ENCODE assay signal across 10 mouse cellular contexts in the genomic region with DNA sequence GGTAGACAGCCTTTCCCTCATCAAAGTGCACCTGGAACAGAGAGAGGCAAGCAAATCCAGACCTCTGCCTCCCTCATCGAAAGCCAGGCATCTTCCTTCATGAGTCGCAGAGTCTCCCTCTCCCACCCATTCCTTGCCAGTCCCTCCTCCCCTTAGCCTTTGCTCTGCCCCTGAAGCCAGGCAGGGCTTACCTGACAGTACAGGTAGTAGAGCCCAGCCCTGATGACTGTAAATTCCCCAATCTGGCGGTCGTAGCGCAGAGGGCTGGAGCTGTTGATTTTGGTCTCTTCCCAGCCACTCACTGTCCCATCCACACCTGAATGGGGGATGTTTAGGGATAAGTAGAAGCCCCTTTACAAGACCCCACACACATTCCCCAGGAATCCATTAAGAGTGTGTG. TPM values are rescaled to one million over a fixed set of nuclear protein-coding genes. Genes with fewer than 3 reads are reported as not detected.
DNase-seq lines count a peak whose midpoint lies in the region; ATAC-seq lines count a peak whose summit lies in the region.
"Had no signal": no experiment of that assay in that cellular context is flagged by ENCODE, and none has a peak within 500 bp of the region (broad histone marks: within the 10 kb centered on the region; RNA-seq: fewer than 3 reads in every experiment).

No protein-coding gene starts in this region.

- H3K4me2 ChIP-seq in heart, embryonic 12.5 days = no peak overlapping the region
- H3K4me2 ChIP-seq in liver, embryonic 12.5 days = no peak overlapping the region
- H3K4me2 ChIP-seq in embryonic facial prominence, embryonic 14.5 days (ENCODE audit: low read depth, low read length) = no peak overlapping the region
- H3K4me2 ChIP-seq in limb, embryonic 15.5 days = peak overlapping the region; percentile 6; the same call in 1 of the 2 replicates
- H3K4me2 ChIP-seq: neural tube, embryonic 12.5 days had no signal

- no peaks in the 10 kb centered on the region for H3K9me3 ChIP-seq in heart, embryonic 12.5 days (replicated peaks)
- no peaks in the 10 kb centered on the region for H3K9me3 ChIP-seq in liver, embryonic 12.5 days (replicated peaks)
- H3K9me3 ChIP-seq in embryonic facial prominence, embryonic 14.5 days (ENCODE audit: control insufficient read depth, low read length) = no peaks in the 10 kb centered on the region
- no peaks in the 10 kb centered on the region for H3K9me3 ChIP-seq in limb, embryonic 15.5 days
- H3K9me3 ChIP-seq: neural tube, embryonic 12.5 days had no signal

- H3K4me3 ChIP-seq in heart, embryonic 12.5 days = no peak overlapping the region
- no peak overlapping the region for H3K4me3 ChIP-seq in liver, embryonic 12.5 days
- no peak overlapping the region for H3K4me3 ChIP-seq in embryonic facial prominence, embryonic 14.5 days (ENCODE audit: low read depth, low read length)
- H3K4me3 ChIP-seq in limb, embryonic 15.5 days = no peak overlapping the region
- H3K4me3 ChIP-seq: neural tube, embryonic 12.5 days had no signal

- intact Hi-C loops in heart, postnatal 10 days (cut with DNase I) = no loop called here

- H3K9ac ChIP-seq in heart, embryonic 12.5 days = peak overlapping the region; percentile 29; the same call in 1 of the 2 replicates
- no peak overlapping the region for H3K9ac ChIP-seq in liver, embryonic 12.5 days
- H3K9ac ChIP-seq in embryonic facial prominence, embryonic 14.5 days (ENCODE audit: low read depth, low read length) = peak overlapping the region; percentile 30; the same call in 1 of the 2 replicates
- H3K9ac ChIP-seq in limb, embryonic 15.5 days = no peak overlapping the region
- H3K9ac ChIP-seq: neural tube, embryonic 12.5 days had no signal

- peaks cover 29% of the 10 kb centered on the region for H3K4me1 ChIP-seq in heart, embryonic 12.5 days (replicated peaks)
- peaks cover 28% of the 10 kb centered on the region for H3K4me1 ChIP-seq in liver, embryonic 12.5 days
- H3K4me1 ChIP-seq in embryonic facial prominence, embryonic 14.5 days (ENCODE audit: control insufficient read depth, insufficient read depth, low read length) = peaks cover 26% of the 10 kb centered on the region
- H3K4me1 ChIP-seq in limb, embryonic 15.5 days = peaks cover 50% of the 10 kb centered on the region

- H3K36me3 ChIP-seq in heart, embryonic 12.5 days = no peaks in the 10 kb centered on the region
- no peaks in the 10 kb centered on the region for H3K36me3 ChIP-seq in liver, embryonic 12.5 days
- H3K36me3 ChIP-seq in embryonic facial prominence, embryonic 14.5 days (ENCODE audit: control insufficient read depth, insufficient read depth, low read length) = no peaks in the 10 kb centered on the region
- no peaks in the 10 kb centered on the region for H3K36me3 ChIP-seq in limb, embryonic 15.5 days
- H3K36me3 ChIP-seq: neural tube, embryonic 12.5 days had no signal

- 47% methylated on average over 5 of the region's 5 CpGs for WGBS in heart, embryonic 12.5 days
- 52% methylated on average over 5 of the region's 5 CpGs for WGBS in liver, embryonic 12.5 days (ENCODE audit: insufficient replicate concordance)
- WGBS in embryonic facial prominence, embryonic 14.5 days = 44% methylated on average over 5 of the region's 5 CpGs
- WGBS in limb, embryonic 15.5 days = 43% methylated on average over 5 of the region's 5 CpGs

- H3K27me3 ChIP-seq in heart, embryonic 12.5 days (replicated peaks) = no peaks in the 10 kb centered on the region
- peaks cover 3% of the 10 kb centered on the region; the same call in 1 of the 2 replicates for H3K27me3 ChIP-seq in liver, embryonic 12.5 days (replicated peaks)
- no peaks in the 10 kb centered on the region for H3K27me3 ChIP-seq in embryonic facial prominence, embryonic 14.5 days (replicated peaks; ENCODE audit: control insufficient read depth, insufficient read depth, low read length)
- no peaks in the 10 kb centered on the region for H3K27me3 ChIP-seq in limb, embryonic 15.5 days
- H3K27me3 ChIP-seq: CH12.LX; neural tube, embryonic 12.5 days had no signal

- no peak for DNase-seq in heart, postnatal 10 days
- no peak for DNase-seq in liver
- DNase-seq in embryonic facial prominence, embryonic 14.5 days (ENCODE audit: low spot score) = no peak
- DNase-seq in layer of hippocampus, adult 9-11 months = no peak

- ATAC-seq in heart, embryonic 12.5 days (ENCODE audit: insufficient number of reproducible peaks, low FRiP score) = no peak
- ATAC-seq in liver, embryonic 12.5 days = no peak
- ATAC-seq in embryonic facial prominence, embryonic 14.5 days (ENCODE audit: low read depth) = no peak
- no peak for ATAC-seq in limb, embryonic 15.5 days (ENCODE audit: insufficient number of reproducible peaks, low FRiP score, low TSS enrichment, low read depth)
- ATAC-seq in erythroid progenitor cell, adult 5-6 weeks (replicated peaks; ENCODE audit: low FRiP score, poor library complexity, severe bottlenecking) = no peak

- no peak overlapping the region for H3K27ac ChIP-seq in heart, embryonic 12.5 days (ENCODE audit: poor library complexity, severe bottlenecking)
- 0 out of 2 replicates have a peak overlapping the region, but pooled peaks have one; percentile 2 for H3K27ac ChIP-seq in liver, embryonic 12.5 days
- H3K27ac ChIP-seq in embryonic facial prominence, embryonic 14.5 days (replicated peaks; ENCODE audit: low read depth, low read length) = peak overlapping the region; percentile 71; the same call in 1 of the 2 replicates
- no peak overlapping the region; the same call in 1 of the 2 replicates for H3K27ac ChIP-seq in limb, embryonic 15.5 days
- H3K27ac ChIP-seq: neural tube, embryonic 12.5 days had no signal

RNA-seq across cellular contexts. Expression of a gene that starts 1.5 kb away (rescaled TPM):
- polyA plus RNA-seq in heart, embryonic 12.5 days (2016; fragmentation: Nextera tagmentation; extraction: Ambion mirVana) = 0.28 and 0.47 TPM in 2 replicates
- 1 to 10 TPM; 2.1 to 2.4 TPM for total RNA-seq in heart, postnatal 10 days (2021)
- 0.14 and 0.23 TPM in 2 replicates for polyA plus RNA-seq in liver, embryonic 12.5 days (2016; fragmentation: Nextera tagmentation; extraction: Ambion mirVana)
- polyA plus RNA-seq in embryonic facial prominence, embryonic 14.5 days (2014; fragmentation: Nextera tagmentation; extraction: Ambion mirVana) = 0.37 and 0.49 TPM in 2 replicates
- polyA plus RNA-seq in limb, embryonic 15.5 days (2015; fragmentation: Nextera tagmentation; extraction: Ambion mirVana) = 0.73 and 0.87 TPM in 2 replicates
- total RNA-seq in erythroid progenitor cell, adult 5-6 weeks (2015; ENCODE audit: low replicate concordance) = 3.2 TPM in 1 of 2 replicates, not detected in the other
- total RNA-seq in erythroid progenitor cell, adult 5-6 weeks (2017; ENCODE audit: low replicate concordance) = 4.1 TPM in 1 of 2 replicates, not detected in the other

RNA-seq across cellular contexts. Expression of a gene that starts 5.2 kb away (rescaled TPM):
- 74.3 and 83.0 TPM in 2 replicates for polyA plus RNA-seq in heart, embryonic 12.5 days (2016; fragmentation: Nextera tagmentation; extraction: Ambion mirVana)
- 10 to 100 TPM; 48.9 to 49.6 TPM for total RNA-seq in heart, postnatal 10 days (2021)
- 53.8 and 56.2 TPM in 2 replicates for polyA plus RNA-seq in liver, embryonic 12.5 days (2016; fragmentation: Nextera tagmentation; extraction: Ambion mirVana)
- polyA plus RNA-seq in embryonic facial prominence, embryonic 14.5 days (2014; fragmentation: Nextera tagmentation; extraction: Ambion mirVana) = 73.6 and 88.4 TPM in 2 replicates
- 87.5 and 87.9 TPM in 2 replicates for polyA plus RNA-seq in limb, embryonic 15.5 days (2015; fragmentation: Nextera tagmentation; extraction: Ambion mirVana)
- total RNA-seq in erythroid progenitor cell, adult 5-6 weeks (2015; ENCODE audit: low replicate concordance) = 32.3 and 41.8 TPM in 2 replicates
- total RNA-seq in erythroid progenitor cell, adult 5-6 weeks (2017; ENCODE audit: low replicate concordance) = 24.8 and 43.4 TPM in 2 replicates

RNA-seq across cellular contexts. Expression of a gene that starts 8.6 kb away (rescaled TPM):
- 5.6 and 6.9 TPM in 2 replicates for polyA plus RNA-seq in heart, embryonic 12.5 days (2016; fragmentation: Nextera tagmentation; extraction: Ambion mirVana)
- 10 to 100 TPM; 19.6 to 20.3 TPM for total RNA-seq in heart, postnatal 10 days (2021)
- polyA plus RNA-seq in liver, embryonic 12.5 days (2016; fragmentation: Nextera tagmentation; extraction: Ambion mirVana) = 3.3 and 3.6 TPM in 2 replicates
- 13.0 and 16.6 TPM in 2 replicates for polyA plus RNA-seq in embryonic facial prominence, embryonic 14.5 days (2014; fragmentation: Nextera tagmentation; extraction: Ambion mirVana)
- 10.8 and 12.9 TPM in 2 replicates for polyA plus RNA-seq in limb, embryonic 15.5 days (2015; fragmentation: Nextera tagmentation; extraction: Ambion mirVana)
- total RNA-seq in erythroid progenitor cell, adult 5-6 weeks (2015; ENCODE audit: low replicate concordance) = 1.3 and 7.2 TPM in 2 replicates
- not detected in 2 replicates for total RNA-seq in erythroid progenitor cell, adult 5-6 weeks (2017; ENCODE audit: low replicate concordance)
- total RNA-seq: CH12.LX had no signal

RNA-seq across cellular contexts. Expression of a gene that starts 8.8 kb away (rescaled TPM):
- 1.5 and 3.3 TPM in 2 replicates for polyA plus RNA-seq in heart, embryonic 12.5 days (2016; fragmentation: Nextera tagmentation; extraction: Ambion mirVana)
- total RNA-seq in heart, postnatal 10 days (2021) = 1 to 10 TPM; 5.1 to 5.2 TPM
- 0.72 and 0.98 TPM in 2 replicates for polyA plus RNA-seq in liver, embryonic 12.5 days (2016; fragmentation: Nextera tagmentation; extraction: Ambion mirVana)
- polyA plus RNA-seq in embryonic facial prominence, embryonic 14.5 days (2014; fragmentation: Nextera tagmentation; extraction: Ambion mirVana) = 6.0 and 6.6 TPM in 2 replicates
- 4.8 and 5.7 TPM in 2 replicates for polyA plus RNA-seq in limb, embryonic 15.5 days (2015; fragmentation: Nextera tagmentation; extraction: Ambion mirVana)
- total RNA-seq in erythroid progenitor cell, adult 5-6 weeks (2015; ENCODE audit: low replicate concordance) = 1.8 TPM in 1 of 2 replicates, not detected in the other
- 6.4 and 9.4 TPM in 2 replicates for total RNA-seq in erythroid progenitor cell, adult 5-6 weeks (2017; ENCODE audit: low replicate concordance)

RNA-seq across cellular contexts. Expression of a gene that starts 14.8 kb away (rescaled TPM):
- 404 and 420 TPM in 2 replicates for polyA plus RNA-seq in heart, embryonic 12.5 days (2016; fragmentation: Nextera tagmentation; extraction: Ambion mirVana)
- 100 to 1,000 TPM; 389 to 397 TPM for total RNA-seq in heart, postnatal 10 days (2021)
- polyA plus RNA-seq in liver, embryonic 12.5 days (2016; fragmentation: Nextera tagmentation; extraction: Ambion mirVana) = 393 and 408 TPM in 2 replicates
- polyA plus RNA-seq in embryonic facial prominence, embryonic 14.5 days (2014; fragmentation: Nextera tagmentation; extraction: Ambion mirVana) = 525 and 575 TPM in 2 replicates
- polyA plus RNA-seq in limb, embryonic 15.5 days (2015; fragmentation: Nextera tagmentation; extraction: Ambion mirVana) = 443 and 469 TPM in 2 replicates
- total RNA-seq in erythroid progenitor cell, adult 5-6 weeks (2015; ENCODE audit: low replicate concordance) = 233 and 247 TPM in 2 replicates
- 229 and 230 TPM in 2 replicates for total RNA-seq in erythroid progenitor cell, adult 5-6 weeks (2017; ENCODE audit: low replicate concordance)

Comparison
In these comparisons a context has a peak if more than half of its experiments do, and no peak if none do; other contexts are left out.
1. H3K27ac ChIP-seq: peak in liver, embryonic 12.5 days (single experiment) and embryonic facial prominence, embryonic 14.5 days (single experiment); none in heart, embryonic 12.5 days (single experiment) and limb, embryonic 15.5 days (single experiment).
2. H3K9ac ChIP-seq: peak in heart, embryonic 12.5 days (single experiment) and embryonic facial prominence, embryonic 14.5 days (single experiment); none in liver, embryonic 12.5 days (single experiment) and limb, embryonic 15.5 days (single experiment).